Mouse (Mus musculus) bone marrow, adult 2 months (tissue): Measurements from ENCODE around the gene Cenph. TPM values are rescaled to one million over a fixed set of nuclear protein-coding genes. Genes with fewer than 3 reads are reported as not detected.

Experiments used
- H3K27ac ChIP-seq: fragments of 200-500 bp; 2 replicates; pipeline ENCODE4 v1.5.1; 2012; ENCODE audit warnings: low read depth, mild to moderate bottlenecking, control low read depth, inconsistent platforms, low read length; ENCODE audit not compliant: control insufficient read depth, poor library complexity, insufficient read depth
- H3K4me1 ChIP-seq: fragments of 200-500 bp; 2 replicates; pipeline ENCODE4 v1.6.1; 2011; ENCODE audit warnings: low read length; ENCODE audit not compliant: control insufficient read depth, insufficient read depth
- H3K4me3 ChIP-seq: fragments of 200-500 bp; replicated peaks from 2 replicates; pipeline ENCODE3; 2011; ENCODE audit warnings: mild to moderate bottlenecking, low read depth, low read length, control low read depth; ENCODE audit not compliant: control insufficient read depth
- CTCF ChIP-seq: fragments of 200-500 bp; IDR thresholded peaks from 2 replicates; pipeline ENCODE4 v1.5.1; 2011; ENCODE audit warnings: low read length, control low read depth; ENCODE audit not compliant: control insufficient read depth, insufficient read depth
- POLR2A ChIP-seq: fragments of 200-500 bp; IDR thresholded peaks from 2 replicates; pipeline ENCODE4 v1.6.1; 2011; ENCODE audit warnings: low read depth, mild to moderate bottlenecking, control low read depth, low read length, borderline replicate concordance; ENCODE audit not compliant: control insufficient read depth
- WGBS: fragments of 180-500 bp; shearing (Covaris S2); methylation state at CpG from one replicate; pipeline ENCODE4 v1.1.7; 2018; 5-methylcytosine and 5-hydroxymethylcytosine counted together
- polyA plus RNA-seq: library from polyadenylated mRNA; stranded (reverse); fragments of >200 nt; gene quantifications from 2 replicates; pipeline ENCODE4 v1.2.4, GENCODE M21; 2011; ENCODE audit warnings: low replicate concordance; ENCODE audit not compliant: missing spikeins, insufficient read depth, insufficient read length

Gene Cenph
- polyA plus RNA-seq, 1 experiment = 67.5 TPM

DNA sequence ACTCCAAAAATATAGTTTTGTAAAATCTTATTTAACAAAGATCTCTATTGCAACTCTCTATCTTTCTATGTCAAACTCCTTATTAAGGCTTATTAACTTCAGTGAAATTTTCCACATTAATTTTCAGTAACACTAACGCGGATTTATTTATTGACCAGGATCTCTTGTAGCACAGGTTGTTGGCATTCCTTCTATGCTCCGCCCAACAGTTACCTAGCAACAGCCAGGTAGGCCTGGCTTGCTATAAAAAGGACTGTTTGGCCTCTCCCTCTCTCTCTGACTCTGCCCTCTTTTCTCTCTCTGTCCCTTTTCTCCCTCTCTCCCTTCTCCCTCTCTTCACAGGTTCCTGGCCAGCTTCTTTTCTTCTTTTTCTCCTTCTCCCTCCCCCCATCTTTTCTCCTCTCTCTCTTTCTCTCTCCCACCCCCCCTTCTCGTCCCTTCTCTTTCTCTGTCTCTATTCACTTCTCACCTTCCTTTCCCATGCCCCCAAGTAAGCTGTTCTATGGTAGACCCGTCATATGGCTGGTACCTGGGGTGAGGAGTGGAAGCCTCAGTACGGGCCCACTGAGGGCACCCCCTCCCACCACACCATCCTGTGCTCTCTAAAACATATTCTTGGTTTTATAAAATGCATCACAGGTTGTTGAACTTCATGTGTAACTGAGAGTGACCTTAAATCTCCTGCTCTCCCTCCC is 11.8 kb upstream of the Cenph start:
- Histone ChIP-seq H3K4me3 (no peak overlapping the region), H3K27ac (no peak overlapping the region), H3K4me1 (no peaks in the 10 kb centered on the region)
- WGBS = 89% methylated on average over 6 of the region's 6 CpGs
- TF ChIP-seq CTCF (no peak), POLR2A (no peak)

DNA sequence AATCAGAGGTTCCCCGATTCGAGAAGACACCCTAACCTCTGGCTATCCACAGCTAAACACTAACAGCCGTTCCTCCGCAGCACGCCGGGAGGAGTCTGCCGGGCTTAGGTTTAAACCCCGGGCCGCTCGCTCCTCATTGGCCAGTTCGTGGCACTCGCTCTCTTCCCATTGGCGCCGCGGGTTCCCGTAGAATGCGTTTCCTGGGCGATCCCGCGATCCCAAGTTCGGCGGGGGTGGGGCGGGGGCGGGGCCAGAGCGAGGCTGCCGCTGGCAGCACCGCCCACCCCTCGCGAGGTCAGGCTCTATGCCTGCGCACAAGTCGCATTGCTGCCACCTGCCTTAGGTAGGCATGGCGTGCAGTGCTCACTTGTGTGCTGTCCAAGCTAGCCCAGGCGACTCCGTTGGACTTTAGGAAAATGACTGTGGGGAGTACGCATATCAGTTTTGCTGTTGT is 10.7 kb upstream of the Cenph start, which contains the start of gene Ccnb1:
Gene Ccnb1 (minus strand): TSS at position 157 of the 454 bp plus-strand sequence.
- Histone ChIP-seq H3K4me3 (peak within 1 kb of the TSS; percentile 74), H3K27ac (peak within 1 kb of the TSS; percentile 65), H3K4me1 (no peaks in the 10 kb centered on the region)
- TF ChIP-seq POLR2A = peak; percentile 79
- peak; percentile 51 for TF ChIP-seq CTCF
- WGBS = under 1% methylated on average over 35 of the region's 35 CpGs

DNA sequence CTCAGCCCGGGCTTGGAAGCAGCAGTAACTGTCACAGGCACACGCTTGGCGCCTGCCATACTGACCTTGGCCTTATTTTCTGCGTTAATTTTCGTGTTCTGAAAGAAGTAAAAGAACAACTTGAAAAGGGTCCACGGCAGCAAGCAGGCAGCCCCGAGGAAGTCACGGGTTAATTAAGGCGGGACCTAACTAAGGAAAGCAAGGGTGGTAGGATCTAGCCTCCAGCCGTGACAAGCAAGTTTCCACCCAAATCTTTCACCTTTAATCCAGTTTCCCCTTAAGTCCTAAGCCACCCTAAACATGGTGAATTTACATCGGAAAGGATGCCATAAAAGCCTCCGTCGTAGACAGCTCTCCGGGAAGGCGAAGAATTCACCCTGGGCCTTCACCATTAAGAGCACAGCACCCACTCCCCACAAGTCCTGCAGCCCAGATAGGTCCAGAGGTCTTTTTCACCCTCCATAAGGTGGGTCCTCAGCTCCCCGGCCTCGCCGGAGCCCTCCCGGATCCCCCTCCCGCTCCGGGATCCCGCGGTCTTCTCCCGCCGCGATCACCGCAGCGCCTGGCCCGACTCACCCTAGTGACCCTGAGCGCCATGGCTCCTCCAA is 10.2 kb upstream of the Cenph start:
- Histone ChIP-seq H3K4me3 (peak overlapping the region; percentile 74), H3K27ac (peak overlapping the region; percentile 65), H3K4me1 (no peaks in the 10 kb centered on the region)
- under 1% methylated on average over 30 of the region's 30 CpGs for WGBS
- TF ChIP-seq POLR2A (no peak), CTCF (no peak)

DNA sequence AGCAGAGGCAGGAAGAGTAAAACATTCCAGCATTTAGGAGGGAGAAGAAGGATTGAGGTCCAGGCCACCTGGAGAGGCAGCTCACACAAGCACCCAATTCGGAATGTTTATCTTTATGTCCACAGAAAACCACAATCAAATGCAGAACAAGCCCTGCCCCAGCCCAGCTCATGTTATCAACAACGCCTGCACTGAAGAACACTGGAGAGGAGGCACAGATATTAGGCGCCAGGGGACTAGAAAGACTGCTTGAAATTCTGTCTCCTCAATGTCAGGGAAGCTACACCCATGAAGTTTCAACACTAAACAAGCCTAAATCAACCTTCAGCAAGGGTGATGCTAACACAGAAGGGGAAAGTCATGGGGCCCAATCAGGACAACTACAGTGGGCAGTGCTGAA is 1.8 kb upstream of the Cenph start:
- Histone ChIP-seq H3K27ac (no peak overlapping the region), H3K4me3 (no peak overlapping the region), H3K4me1 (no peaks in the 10 kb centered on the region; the same call in 1 of the 2 replicates)
- TF ChIP-seq POLR2A = no peak
- TF ChIP-seq CTCF = no peak
- WGBS = 56% methylated on average over 3 of the region's 3 CpGs

DNA sequence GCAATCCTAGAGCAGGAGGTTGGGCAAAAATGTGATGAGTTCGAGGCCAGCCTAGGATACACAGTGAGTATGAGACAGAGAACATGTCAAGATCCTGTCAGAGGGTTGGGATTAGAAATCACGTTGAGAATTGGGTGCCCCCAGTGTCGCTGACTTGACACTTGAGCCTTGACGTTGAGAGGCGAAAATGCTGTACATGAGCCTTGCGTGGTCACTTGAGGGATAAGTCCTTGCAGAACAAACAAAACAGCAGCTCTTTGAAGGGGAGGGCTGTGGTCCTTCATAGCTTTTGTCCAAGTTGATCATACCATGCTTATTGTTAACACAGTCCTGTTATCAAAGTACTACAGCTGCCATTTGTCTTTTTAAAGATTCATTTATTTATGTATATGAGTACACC is 1.0 kb upstream of the Cenph start:
- H3K27ac ChIP-seq = no peak overlapping the region
- no peaks in the 10 kb centered on the region; the same call in 1 of the 2 replicates for H3K4me1 ChIP-seq
- no peak overlapping the region for H3K4me3 ChIP-seq
- WGBS = 76% methylated on average over 6 of the region's 6 CpGs
- no peak for TF ChIP-seq POLR2A
- TF ChIP-seq CTCF = no peak

DNA sequence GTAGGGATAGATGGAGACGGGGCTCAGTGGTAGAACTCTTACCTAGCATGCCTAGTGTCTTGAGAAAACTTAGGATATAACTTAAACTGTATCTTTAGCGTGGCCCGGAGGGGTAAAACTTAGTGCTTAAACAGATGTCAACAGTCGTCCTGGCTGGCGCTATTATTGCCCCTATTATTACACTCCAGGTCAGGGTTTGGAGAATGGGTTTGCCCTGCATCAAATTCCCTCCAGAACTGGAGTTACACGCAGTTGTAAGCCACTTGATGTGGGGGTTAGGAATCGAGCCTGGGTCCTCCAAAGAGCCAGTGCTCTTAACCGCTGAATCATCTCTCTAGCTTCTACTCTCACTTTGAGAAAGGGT is 339 bp upstream of the Cenph start:
- WGBS = 5% methylated on average over 8 of the region's 8 CpGs
- Histone ChIP-seq H3K4me3 (peak overlapping the region; percentile 91), H3K27ac (no peak overlapping the region), H3K4me1 (no peaks in the 10 kb centered on the region; the same call in 1 of the 2 replicates)
- TF ChIP-seq CTCF (no peak), POLR2A (no peak)

DNA sequence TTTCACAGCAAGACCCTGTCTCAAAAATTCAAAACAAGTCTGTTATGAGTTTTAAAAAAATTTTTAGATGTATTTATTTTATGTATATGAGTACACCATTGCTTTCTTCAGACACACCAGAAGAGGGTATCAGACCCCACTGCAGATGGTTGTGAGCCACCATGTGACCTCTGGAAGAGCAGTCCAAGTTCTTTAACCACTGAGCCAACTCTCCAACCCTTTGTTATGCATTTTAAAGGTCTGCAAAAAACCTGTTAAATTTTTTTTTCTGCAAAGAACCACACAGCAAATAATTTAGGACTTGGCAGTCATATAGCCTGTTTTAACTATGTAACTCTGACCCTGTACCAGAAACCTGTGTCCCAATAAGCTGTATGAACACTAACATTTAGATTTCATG is 995 bp downstream of the Cenph start:
- no peak for TF ChIP-seq POLR2A
- no peak for TF ChIP-seq CTCF
- no peak overlapping the region for H3K4me3 ChIP-seq
- no peaks in the 10 kb centered on the region; the same call in 1 of the 2 replicates for H3K4me1 ChIP-seq
- H3K27ac ChIP-seq = no peak overlapping the region

DNA sequence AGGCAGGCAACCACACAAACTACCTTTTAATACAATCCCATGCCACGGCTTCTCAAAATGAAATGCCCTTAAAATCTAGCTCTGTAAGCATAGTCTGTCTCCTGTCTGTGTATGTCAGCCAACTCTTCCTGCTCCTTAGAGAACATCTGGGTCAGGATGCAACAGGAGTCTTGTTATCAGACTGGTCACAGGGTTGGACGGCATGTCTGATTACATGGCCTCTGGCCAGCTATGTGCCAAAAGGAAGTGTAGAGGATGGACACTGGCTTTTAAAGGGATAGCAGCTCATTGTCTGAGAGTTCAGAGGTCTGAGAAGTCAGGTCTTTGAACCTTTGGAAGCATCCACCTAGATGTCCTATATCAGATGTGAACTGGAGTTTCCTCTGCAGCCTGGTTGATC is 20.4 kb downstream of the Cenph start:
- 63% methylated on average over 2 of the region's 2 CpGs for WGBS
- Histone ChIP-seq H3K4me3 (no peak overlapping the region), H3K27ac (no peak overlapping the region), H3K4me1 (no peaks in the 10 kb centered on the region; the same call in none of the 2 replicates)
- no peak for TF ChIP-seq CTCF
- TF ChIP-seq POLR2A = no peak
